Mouse (Mus musculus): Measurements from ENCODE around the gene Fxyd3. TPM values are rescaled to one million over a fixed set of nuclear protein-coding genes. Genes with fewer than 3 reads are reported as not detected.

Fxyd3 gene
- not detected for polyA plus RNA-seq (2017; shearing (Covaris generic))

GRCm38 (mm10) chr7:31076492-31076891 lies at the start of gene Fxyd3:
Fxyd3 (minus strand) TSS chr7:31076704.

DNA sequence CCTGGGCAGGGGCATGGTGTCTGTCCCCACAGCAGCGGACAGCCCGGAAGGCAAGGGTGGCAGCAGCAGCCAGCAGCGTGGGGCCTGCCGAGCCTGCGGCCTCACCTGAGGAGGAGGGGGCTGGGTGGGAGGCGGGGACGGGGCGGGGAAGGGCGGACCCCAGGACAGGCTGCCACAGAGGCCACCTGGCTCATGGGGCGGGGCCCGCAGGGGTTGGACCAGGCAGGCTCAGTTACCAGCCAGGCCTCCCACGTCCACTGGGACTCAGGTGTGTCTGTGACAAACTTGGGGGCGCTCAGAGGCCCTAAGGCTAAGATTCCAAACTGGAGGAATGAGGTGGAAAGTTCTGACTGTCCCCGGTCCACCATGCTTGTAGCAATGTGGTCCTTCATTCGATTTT lies 38.7 kb upstream of the Fxyd3 start, which contains the start of gene Hpn:
Gene Hpn, minus strand, starts transcription at position 109 of the 400 bp plus-strand sequence.

DNA sequence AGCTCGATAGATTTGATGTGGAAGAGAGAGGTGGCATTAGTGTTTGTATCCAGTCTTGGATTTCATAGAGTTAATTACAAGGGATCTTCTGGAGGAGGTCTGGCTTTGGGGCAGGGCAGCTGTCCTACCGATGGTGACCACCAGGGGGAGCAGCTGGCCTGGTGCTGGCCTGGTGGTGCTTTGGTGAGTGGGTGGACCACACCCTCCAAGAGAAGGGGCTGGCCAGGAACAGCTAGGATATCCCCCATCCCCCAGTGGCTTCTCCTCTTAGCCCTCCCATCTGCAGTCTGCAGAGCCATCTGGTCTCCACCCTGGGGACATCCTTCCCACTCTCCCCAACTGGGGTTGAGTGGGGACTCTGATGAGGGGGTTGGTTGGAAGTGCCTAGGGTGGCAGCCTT lies 17.4 kb downstream of the Fxyd3 start, which contains the start of gene Lgi4:
Gene Lgi4, plus strand, starts transcription at position 235 of the 400 bp plus-strand sequence.

GRCm38 (mm10) chr7:31057071-31057470 lies 19.4 kb downstream of the Fxyd3 start, which contains the start of gene Fxyd1:
Fxyd1 (minus strand) TSS chr7:31057199.

GRCm38 (mm10) chr7:31051321-31052021 lies 25.0 kb downstream of the Fxyd3 start, which contains the start of gene Fxyd7:
Fxyd7 (minus strand) TSS chr7:31051467.

GRCm38 (mm10) chr7:31042431-31042910 lies 34.0 kb downstream of the Fxyd3 start, which contains the start of gene Fxyd5:
Fxyd5 (minus strand) TSS chr7:31042481.

Other genes with a start within 250 kb of the Fxyd3 start
- not detected for gene Ffar3, start 220.5 kb downstream of the Fxyd3 start, polyA plus RNA-seq (2017; shearing (Covaris generic))
- not detected for gene Ffar1, start 215.1 kb downstream of the Fxyd3 start, polyA plus RNA-seq (2017; shearing (Covaris generic))
- 16.4 TPM for gene Cd22, start 196.4 kb downstream of the Fxyd3 start, polyA plus RNA-seq (2017; shearing (Covaris generic))
- not detected for gene Mag, start 161.8 kb downstream of the Fxyd3 start, polyA plus RNA-seq (2017; shearing (Covaris generic))
- gene Hamp2, start 152.0 kb downstream of the Fxyd3 start, polyA plus RNA-seq (2017; shearing (Covaris generic)): not detected
- not detected for gene Hamp, start 132.7 kb downstream of the Fxyd3 start, polyA plus RNA-seq (2017; shearing (Covaris generic))
- 7.3 TPM for gene Usf2, start 119.9 kb downstream of the Fxyd3 start, polyA plus RNA-seq (2017; shearing (Covaris generic))
- 4.5 TPM for gene Lsr, start 103.2 kb downstream of the Fxyd3 start, polyA plus RNA-seq (2017; shearing (Covaris generic))
- gene Fam187b, start 102.9 kb downstream of the Fxyd3 start, polyA plus RNA-seq (2017; shearing (Covaris generic)): 1.1 TPM
- 1,832 TPM for gene Fxyd5, start 34.2 kb downstream of the Fxyd3 start, polyA plus RNA-seq (2017; shearing (Covaris generic))
- gene Fxyd7, start 25.2 kb downstream of the Fxyd3 start, polyA plus RNA-seq (2017; shearing (Covaris generic)): not detected
- not detected for gene Fxyd1, start 19.5 kb downstream of the Fxyd3 start, polyA plus RNA-seq (2017; shearing (Covaris generic))
- 0.16 TPM for gene Lgi4, start 17.4 kb downstream of the Fxyd3 start, polyA plus RNA-seq (2017; shearing (Covaris generic))
- 13.7 TPM for gene Hpn, start 38.6 kb upstream of the Fxyd3 start, polyA plus RNA-seq (2017; shearing (Covaris generic))
- gene Scn1b, start 50.3 kb upstream of the Fxyd3 start, polyA plus RNA-seq (2017; shearing (Covaris generic)): not detected
- 252 TPM for gene Gramd1a, start 79.2 kb upstream of the Fxyd3 start, polyA plus RNA-seq (2017; shearing (Covaris generic))
- not detected for gene Scgb2b2, start 213.8 kb upstream of the Fxyd3 start, polyA plus RNA-seq (2017; shearing (Covaris generic))
- not detected for gene Scgb1b2, start 215.1 kb upstream of the Fxyd3 start, polyA plus RNA-seq (2017; shearing (Covaris generic))

Data from activated CD4-positive, CD25-positive, alpha-beta regulatory T cell, adult 9 weeks (primary cell).